Mouse (Mus musculus) spleen, adult 2 months (tissue): ENCODE measurements around the gene Arid5a.

Experiments used
- CTCF ChIP-seq: fragments of 200-500 bp; IDR thresholded peaks from 2 replicates; pipeline ENCODE4 v1.5.1; 2011; ENCODE audit warnings: mild to moderate bottlenecking, inconsistent platforms; ENCODE audit not compliant: insufficient read depth, insufficient read length, insufficient replicate concordance; ENCODE audit errors: extremely low read depth
- POLR2A ChIP-seq: fragments of 200-500 bp; IDR thresholded peaks from 2 replicates; pipeline ENCODE4 v1.6.1; 2011; ENCODE audit warnings: low read depth, low read length, inconsistent platforms

DNA sequence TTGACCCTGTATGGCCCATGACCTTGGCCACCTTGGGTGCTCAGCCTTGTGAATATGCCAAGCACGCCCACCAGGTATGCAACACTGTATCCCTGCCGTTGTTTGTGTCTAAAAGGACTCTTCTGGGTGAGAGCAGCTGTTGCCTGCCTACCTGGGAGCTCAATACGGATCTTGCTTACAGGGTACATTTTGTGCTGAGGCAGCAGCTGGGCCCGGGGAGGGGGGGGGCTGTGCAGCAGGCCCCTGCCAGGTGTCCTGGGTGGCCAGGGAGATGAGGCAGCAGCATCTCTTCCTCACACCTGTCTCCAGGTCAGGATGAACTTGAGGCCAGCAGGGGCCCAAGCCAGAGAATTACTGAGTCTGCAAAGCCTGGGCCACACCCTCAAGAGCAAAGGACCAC, 9.4 kb upstream of the Arid5a start:
- no peak for TF ChIP-seq POLR2A
- no peak for TF ChIP-seq CTCF
